Mouse (Mus musculus) spleen, adult 2 months (tissue): ENCODE results near the gene Kcnd1.

Experiments
- CTCF ChIP-seq: fragments of 200-500 bp; IDR thresholded peaks from 2 replicates; pipeline ENCODE4 v1.5.1; 2011; ENCODE audit warnings: mild to moderate bottlenecking, inconsistent platforms; ENCODE audit not compliant: insufficient read depth, insufficient read length, insufficient replicate concordance; ENCODE audit errors: extremely low read depth
- POLR2A ChIP-seq: fragments of 200-500 bp; IDR thresholded peaks from 2 replicates; pipeline ENCODE4 v1.6.1; 2011; ENCODE audit warnings: low read depth, low read length, inconsistent platforms

- TF ChIP-seq CTCF (no peak), POLR2A (no peak)
Measured at GRCm38 (mm10) chrX:7867141-7867540, 45.1 kb downstream of the Kcnd1 start.
